Mouse (Mus musculus) adrenal gland, postnatal 10 days (tissue): ENCODE measurements around the gene Rab44. TPM values are rescaled to one million over a fixed set of nuclear protein-coding genes. Genes with fewer than 3 reads are reported as not detected.
"Not testable (repeated sequence)": the region's sequence is repeated elsewhere in the genome, so short reads cannot be mapped to it uniquely, and the experiment has no call there.

Experiments used
- DNase-seq: peaks from one replicate; pipeline ENCODE4 v3.0.0; 2021; ENCODE audit warnings: mixed read lengths
- total RNA-seq, 2 experiments: library from RNA; stranded (reverse); gene quantifications; 2 replicates each; pipeline ENCODE4 v1.2.3; 2021

The Rab44 gene
- total RNA-seq, 2 experiments from 2014 or later: 0.66 to 1.4 TPM

DNA sequence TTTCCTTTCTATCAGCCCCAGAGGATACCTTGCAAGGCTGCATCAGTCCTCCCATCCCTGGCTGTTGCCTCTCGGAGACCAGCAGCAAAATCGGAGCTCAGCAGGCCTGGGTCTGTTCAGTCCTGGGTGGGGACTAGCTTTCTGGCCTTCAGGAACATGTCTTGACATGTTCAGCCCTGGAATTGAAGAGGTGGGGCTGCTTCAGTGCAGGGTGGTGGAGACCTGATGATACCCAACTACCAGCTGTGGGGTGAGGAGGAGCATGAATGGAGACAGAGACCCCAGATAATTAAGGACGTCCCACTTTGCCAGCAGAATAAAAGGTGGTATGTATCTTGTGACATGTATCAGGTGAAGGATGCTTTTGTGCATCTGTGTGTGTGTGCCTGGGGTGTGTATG, 23.2 kb upstream of the Rab44 start, which contains the start of gene Cdkn1a:
Gene Cdkn1a (plus strand): TSS at position 201 of the 400 bp plus-strand sequence.
- no peak for DNase-seq

DNA sequence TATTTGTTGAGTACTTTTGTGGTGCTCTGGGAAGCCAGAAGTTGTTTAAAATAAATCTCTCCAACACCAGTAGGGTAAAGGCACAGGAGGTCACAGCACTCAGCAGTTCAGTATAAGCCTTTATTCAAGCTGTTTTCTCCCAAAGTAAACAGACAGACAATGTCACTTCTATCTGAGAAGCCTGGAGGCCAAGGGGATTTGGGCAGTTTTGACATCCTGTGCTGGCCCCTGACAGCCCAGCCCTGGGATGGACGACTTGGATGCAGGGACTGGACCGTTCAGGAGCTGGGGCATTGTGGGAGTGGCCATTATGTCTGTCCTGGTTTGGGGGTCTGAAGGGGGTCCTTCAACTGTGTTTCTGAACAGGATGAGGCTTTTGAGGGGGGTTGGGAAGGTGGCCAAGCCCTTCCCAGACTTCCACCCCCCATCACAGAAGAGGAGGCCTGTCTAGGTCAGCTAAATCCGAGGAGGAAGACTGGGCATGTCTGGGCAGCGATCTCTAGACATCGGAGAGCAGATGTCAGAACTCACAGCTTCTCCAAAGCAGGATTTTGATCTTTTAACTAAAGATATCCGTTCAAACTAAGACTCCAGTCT, 22.5 kb upstream of the Rab44 start:
- no peak for DNase-seq

DNA sequence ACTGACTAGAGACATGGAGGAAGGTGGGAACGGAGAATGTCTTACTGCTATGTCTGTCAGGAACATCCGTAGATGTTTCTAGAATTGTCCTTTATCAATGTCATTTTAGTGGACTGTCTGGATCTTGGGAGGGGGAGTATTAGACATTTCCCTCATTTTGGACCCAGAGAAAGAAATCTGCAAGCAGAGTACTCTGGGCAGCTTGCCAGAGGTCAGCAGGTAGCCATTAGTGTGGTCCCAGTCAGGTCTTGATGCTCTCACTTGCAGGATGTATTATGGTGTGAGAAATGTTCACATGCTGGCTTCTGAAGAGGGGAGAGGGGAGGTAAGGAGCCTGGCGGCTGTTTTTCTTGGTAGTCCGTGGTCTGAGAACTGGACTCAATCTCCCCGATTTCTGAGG, 21.4 kb upstream of the Rab44 start:
- DNase-seq: no peak

DNA sequence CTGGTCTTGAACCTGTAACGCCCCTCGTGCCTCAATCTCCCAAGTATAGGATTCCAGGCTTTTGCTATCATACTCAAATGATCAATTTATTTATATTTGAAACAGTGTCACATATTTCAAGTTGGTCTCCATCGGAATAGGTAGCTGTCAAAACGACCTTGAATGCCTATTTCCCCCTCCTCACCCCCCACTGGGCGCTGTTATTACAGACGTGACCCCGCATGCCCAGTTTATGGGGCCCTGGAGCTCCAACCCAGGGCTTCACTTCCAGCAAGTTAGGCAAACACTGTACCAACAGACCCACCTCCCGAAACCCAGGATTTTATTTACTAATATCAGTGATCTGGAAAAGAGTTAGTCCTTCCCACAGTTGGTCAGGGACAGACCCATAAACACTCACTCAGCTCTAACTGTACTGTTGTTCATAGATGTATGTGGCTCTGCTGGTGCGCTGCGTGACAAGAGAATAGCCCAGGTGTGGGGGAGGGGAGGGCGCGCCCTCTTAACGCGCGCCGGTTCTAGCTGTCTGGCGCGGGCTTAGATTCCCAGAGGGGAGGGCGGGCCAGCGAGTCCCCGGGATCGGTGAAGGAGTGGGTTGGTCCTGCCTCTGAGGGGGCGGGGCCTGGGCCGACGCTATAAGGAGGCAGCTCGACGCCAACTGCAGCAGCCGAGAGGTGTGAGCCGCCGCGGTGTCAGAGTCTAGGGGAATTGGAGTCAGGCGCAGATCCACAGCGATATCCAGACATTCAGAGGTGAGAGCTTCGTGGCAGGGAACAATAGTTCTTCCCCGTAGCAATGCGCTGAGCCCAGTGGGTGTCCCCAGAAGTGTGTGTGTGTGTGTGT, 20.6 kb upstream of the Rab44 start:
- DNase-seq: peak; percentile 94

DNA sequence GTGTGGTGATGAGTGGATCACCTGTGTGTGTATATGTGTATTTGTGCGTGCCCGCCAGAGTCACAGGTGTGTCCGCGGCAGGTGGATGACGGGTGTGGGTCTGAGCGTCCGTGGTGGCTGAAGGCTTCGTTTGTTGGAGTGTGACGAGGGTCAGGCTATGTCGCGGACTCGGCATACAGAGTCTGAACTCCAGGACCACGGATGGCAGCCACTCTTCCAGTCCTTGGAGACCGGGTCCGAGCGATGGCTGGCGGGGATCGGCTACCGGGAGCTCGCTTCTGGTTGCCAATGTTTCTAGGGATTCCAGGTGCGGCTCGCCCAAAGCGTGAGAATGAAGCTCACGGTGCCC, 20.0 kb upstream of the Rab44 start:
- no peak for DNase-seq

DNA sequence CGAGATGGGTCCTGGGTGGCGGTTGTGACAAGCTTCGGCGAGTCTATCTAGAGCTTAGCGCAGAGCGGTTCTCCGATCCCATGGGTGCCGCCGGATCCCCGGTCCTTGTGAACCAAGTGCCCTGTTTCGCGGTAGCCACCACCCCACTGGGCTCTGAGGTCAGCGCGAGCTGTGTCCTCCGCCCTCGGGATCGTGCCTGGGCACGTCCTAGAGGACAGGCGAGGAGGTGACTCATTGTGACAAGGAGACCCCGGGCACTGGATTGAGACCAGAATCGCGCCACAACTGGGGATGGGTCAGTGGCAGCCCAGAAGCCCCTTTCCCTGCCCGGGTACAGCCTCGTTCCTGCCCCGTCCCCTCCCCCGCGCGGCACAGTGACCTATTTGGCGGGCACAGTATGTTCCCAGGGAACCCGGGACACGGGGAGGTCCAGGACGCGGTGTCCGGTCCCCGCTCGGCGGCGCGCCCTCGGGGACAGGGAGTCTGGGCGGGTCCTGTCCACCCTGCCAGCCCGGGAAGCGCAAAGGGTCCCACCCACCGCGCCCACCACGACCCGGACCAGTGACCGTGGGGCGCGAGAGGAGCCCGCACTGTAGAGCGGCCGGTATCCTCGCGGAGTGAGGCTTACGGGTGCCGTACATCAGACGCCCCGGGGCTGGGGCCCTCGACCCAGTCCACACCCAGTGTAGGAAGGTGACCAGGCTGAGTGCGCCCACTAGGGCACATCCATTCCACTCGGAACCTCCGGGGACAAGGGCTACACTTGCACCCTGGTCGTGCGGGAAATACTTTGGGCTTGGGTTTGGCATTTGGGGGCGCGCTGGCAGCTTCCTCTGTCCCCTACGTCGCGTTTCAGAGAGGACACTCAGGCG, 19.4 kb upstream of the Rab44 start:
- peak; percentile 88 for DNase-seq

DNA sequence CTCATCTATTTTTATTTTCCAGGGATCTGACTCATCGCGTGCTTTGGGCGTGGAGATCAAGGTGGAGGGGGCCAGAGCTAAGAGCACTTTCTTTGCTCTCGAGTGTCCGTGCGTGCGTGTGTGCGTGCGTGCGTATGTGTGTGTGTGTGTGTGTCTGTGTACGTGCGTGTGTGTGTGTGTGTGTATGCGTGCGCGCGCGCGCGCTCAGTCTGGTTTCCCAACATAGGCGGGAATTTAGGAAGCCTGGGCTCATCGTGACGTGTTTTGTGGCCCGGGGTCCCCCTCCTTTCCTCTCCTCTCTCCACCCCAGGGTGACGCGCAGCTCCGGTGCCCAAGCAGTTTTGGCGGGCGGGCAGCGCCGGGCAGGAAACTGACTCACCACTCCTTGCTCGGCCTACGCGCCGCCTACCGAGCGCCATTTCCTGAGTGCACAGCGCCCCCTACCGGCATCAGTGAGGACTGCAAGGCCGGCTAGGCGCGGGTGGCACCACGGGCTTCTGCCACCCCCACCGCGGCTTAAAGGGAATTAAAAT, 18.7 kb upstream of the Rab44 start:
- DNase-seq: peak; percentile 98

DNA sequence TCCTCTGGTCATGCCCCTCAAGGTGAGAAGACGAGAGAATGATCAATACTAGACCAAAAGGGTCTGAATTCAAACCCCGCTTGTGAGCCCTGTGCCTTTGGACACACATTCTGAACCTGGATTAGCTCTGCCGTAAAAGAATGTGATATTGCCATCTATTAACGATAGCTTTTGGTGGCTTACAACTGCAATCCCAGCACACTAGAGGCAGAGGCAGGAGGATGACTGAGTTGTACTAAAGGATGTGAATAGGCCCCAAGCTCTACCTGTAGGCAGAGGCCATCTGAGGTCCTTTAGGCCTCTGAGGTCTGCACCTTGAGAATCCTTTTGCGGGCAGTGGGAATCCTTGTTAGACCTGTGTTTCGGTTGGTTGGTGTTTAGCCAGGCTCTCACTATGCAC, 17.7 kb upstream of the Rab44 start:
- DNase-seq: no peak

DNA sequence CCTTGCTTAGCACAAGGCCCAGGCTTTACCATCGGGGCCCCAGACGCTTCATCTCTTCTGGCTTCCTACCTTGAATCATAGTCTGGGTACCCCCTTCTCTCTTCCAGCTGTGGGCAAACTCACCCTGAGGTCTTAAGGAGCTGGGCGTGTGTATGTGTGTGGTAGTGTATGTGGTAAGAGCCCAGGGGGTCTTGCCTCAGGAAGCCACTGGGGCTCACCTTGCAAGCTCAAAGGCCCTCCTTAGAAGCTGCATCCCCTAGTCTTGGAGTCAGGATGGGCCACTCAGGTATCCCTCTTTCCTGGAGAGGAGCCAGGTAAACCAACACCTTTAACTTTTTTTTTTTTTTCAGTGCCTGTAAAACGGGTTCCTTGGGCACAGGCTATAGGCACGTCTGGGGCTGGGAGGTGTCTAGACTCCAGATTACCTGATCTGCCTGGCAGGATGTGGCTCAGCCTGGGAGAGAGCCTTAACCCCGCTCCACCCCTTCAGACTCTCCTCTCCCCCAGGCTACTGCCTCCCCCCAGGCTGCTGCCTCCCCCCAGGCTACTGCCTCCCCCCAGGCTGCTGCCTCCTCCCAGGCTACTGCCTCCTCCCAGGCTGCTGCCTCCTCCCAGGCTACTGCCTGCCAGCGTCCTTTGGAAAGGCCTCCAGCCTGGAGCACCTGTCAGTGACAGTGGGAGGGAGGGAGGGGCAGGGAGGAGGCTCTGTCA, 16.9 kb upstream of the Rab44 start:
- DNase-seq: no peak

DNA sequence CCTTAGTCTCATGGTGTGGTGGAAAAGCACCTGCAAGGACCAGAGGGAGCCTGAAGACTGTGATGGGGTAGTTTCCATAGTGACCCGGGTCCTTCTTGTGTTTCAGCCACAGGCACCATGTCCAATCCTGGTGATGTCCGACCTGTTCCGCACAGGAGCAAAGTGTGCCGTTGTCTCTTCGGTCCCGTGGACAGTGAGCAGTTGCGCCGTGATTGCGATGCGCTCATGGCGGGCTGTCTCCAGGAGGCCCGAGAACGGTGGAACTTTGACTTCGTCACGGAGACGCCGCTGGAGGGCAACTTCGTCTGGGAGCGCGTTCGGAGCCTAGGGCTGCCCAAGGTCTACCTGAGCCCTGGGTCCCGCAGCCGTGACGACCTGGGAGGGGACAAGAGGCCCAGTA, 15.7 kb upstream of the Rab44 start:
- DNase-seq: no peak

DNA sequence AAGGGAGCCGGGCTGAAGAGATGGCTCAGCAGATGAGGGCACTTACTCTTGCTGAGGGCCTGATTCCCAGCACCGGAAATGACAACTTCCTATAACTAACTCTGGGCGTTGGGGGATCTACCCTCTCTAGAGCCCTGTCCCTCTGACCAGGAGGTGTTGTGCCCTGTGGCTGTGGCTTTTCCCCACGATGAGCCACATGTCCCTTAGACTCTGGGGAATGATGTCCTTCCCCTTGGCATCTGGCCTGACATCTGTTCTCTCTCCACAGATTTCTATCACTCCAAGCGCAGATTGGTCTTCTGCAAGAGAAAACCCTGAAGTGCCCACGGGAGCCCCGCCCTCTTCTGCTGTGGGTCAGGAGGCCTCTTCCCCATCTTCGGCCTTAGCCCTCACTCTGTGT, 14.9 kb upstream of the Rab44 start:
- no peak for DNase-seq

DNA sequence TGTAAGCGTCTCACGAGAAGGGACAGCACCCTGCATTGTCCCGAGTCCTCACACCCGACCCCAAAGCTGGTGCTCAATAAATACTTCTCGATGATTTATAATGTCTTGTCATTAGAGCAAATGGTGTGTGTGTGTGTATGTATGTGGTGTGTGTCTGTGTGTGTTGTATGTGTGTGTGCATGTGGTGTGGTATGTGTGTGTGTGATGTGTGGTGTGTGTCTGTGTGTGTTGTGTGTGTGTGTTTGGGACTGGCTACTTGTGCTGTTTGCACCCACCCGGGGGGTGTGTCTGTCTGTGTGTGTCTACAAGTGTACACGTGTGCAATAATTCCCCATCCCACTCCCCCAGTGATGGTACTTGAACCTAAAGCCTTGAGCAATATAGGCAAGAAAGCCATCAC, 13.3 kb upstream of the Rab44 start:
- no peak for DNase-seq

DNA sequence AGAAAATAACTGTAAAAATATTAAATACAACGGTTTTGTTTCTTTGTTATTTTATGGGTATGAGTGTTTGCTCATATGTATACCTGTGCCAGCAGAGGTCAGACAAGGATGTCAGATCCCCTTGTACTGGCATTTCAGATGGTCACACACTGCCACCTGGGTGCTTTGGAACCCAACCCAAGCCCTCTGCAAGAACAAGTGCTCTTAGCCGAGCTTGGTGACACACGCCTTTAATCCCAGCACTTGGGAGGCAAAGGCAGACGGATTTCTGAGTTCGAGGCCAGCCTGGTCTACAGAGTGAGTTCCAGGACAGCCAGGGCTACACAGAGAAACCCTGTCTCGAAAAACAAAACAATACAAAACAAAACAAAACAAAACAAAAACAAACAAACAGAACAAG, 3.6 kb upstream of the Rab44 start:
- DNase-seq: not testable (repeated sequence)

DNA sequence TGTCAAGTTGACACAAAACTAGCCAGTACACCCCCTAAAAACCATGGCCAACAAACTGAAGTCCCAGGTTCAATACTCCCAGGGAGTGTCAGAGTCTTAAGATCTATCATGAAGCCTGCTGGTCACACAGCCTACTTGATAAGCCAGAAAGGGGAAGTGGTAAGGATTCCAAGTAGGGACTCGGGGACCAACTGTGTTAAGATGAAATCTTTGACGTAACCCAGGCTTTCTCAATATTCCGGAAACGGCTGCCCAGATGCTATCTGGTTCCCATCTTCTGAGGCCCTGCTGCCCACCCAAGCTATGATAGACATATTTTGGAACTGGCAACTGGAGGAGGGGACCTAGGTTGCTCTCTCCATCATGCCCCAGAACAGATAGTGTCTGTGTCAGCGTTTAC, 2.6 kb upstream of the Rab44 start:
- no peak for DNase-seq

DNA sequence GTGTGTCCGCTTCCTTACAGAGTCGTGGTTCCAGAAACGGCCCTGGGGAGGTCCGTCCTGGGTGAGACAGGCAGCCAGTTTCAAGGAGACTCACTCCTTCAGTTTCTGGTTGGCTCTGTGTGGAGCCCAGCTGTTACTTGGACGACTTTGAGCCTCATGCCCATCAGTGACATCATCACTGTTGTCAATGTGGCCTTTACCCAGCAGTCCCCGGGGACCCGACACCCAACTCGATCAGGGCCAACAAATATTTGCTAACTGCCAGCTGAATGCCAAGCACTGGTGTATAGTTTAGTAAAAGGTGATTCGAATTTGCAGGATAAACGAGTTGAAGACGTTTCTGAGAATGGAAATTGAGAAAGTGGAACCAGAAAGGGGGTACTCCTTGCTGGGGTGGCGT, 2.1 kb downstream of the Rab44 start:
- peak; percentile 70 for DNase-seq

DNA sequence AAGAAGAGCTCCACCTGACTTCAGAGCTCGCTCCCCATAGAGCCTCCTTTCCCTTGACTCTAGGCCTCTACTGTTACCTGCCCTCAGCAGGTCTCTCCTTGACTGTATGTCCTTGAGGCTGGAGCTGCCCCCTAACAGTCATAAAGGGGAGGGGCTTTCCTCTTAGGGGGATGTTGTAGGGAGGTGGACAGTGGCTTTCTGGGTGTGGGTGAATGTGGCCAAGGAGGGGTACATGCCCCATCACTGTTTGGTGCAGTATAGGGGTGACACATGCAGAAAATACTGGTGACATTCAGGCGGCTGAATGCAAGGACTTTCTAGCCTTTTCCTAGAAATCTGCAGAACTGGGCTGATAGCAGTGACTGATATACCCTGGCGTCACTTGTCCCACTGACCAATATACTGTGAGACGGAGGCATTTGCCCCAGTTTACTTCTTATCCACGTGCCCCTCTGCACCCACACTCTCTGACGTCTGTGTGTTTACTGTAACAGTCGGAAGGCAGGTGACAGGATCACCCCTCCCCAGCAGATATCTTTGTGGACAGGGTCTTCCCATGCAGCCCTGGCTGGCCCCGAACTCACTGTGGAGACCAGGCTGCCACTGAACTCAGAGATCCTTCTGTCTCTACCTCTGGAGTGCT, 3.2 kb downstream of the Rab44 start:
- DNase-seq: no peak

DNA sequence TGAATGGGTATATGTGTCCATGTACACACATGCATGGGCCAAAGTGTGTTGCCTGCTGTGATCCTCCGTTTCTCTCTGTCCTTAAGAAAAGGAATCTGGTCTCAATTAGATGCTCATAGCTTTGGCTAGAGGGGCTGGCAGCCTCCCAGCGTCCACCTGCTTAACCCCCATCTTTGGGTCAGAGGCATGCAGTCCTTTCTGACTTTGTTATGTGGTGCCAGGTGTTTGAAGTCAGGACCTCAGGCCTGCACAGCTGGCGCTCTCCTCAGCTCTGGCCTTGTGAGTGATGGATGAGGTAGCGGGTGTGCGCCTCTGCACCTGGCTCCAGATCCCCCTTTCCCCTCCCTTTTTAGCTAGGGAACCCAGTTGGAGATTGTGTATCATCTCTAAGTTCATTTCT, 4.1 kb downstream of the Rab44 start:
- no peak for DNase-seq

DNA sequence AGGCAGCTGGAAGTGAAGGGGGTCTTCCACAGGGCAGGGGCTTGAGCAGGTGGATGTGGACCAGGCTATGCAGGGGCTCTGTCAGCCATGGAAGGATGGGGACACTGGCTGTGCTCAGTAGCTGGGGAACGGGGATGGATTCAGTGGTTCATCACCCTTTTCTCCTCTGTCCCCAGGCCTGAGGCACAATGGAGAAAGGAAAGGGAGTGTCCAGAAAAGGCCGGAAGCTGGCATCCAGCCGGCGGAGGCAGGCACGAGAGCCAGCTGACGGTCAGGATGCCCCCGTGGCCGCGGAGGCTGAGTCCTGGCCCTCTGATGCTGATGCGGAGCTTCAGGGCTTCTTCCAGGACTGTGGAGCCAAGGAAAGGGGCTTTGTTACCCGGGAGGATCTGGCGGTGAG, 6.7 kb downstream of the Rab44 start:
- no peak for DNase-seq

DNA sequence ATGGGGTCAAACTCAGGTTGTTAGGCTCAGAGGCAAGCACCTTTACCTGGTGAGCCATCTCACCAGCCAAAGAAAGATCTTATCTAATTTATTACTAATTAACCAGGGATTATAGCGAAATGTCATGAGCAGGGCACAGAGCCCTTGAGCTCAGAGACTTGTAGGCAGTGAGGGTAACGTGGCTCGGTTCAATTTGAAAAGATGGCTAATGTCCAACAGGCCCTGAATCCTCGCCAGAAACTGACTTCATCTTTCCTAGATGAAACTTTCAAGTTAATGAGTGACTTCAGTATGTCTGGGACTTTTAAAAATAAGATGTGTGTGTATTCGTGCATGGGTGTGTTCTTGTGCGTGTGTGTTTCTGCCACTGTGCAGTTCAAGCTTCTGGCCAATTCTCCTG, 8.9 kb downstream of the Rab44 start:
- DNase-seq: peak; percentile 80

DNA sequence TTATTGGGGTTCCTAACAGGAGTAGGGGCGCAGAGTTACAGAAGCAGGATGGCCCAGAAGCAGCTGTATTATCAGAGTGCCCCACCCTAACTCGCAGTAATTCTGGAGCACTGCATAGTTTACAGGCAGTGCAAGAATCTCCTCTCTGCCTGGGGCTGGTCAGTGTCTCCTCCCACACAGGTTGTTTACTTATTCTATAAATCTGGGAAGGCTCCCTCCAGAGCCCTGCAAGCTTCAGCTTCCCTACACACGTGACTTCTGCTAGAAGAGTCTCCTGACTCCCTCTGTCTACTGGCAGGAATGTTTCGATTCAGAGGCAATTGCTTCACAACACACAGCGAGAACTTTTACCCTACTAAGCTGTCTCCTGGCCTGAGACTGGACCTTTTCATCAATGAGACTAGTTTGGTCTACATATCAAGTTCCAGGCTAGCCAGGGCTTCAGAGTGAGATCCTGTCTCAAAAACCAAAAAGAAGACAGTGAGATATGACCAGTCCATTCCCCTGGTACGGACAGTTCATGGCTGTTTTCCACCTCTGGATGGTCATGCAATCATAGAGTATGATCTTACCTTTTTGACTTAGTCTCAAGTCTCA, 9.7 kb downstream of the Rab44 start:
- no peak for DNase-seq

DNA sequence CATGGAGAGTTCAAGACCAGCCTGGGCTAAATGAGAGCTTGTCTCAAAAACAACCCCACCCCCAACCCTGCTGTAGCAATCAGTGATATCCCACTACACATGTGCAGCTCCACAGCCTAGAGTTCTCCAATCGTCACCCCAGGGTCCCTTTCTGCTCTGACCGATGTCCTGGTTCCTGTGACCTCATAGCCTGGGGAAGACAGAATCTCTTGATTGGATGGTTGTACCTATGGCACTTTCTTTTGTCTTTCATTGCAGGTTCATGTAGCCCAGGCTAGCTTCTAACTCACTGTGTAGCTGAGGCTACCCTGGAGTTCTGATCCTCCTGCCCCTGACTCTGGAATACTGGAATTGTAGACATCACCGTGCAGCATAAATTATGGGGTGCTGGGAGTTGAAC, 12.6 kb downstream of the Rab44 start:
- no peak for DNase-seq
